Mouse (Mus musculus): ENCODE results near the gene Capn9.

The Capn9 gene

GRCm38 (mm10) chr8:124633001-124633703 lies 57.2 kb downstream of the Capn9 start:
- in situ Hi-C loops (cut with MboI; ENCODE audit: unreplicated experiment in 2 of 2), result no loop called here

- in situ Hi-C loops (cut with MboI; ENCODE audit: unreplicated experiment in 2 of 2), result no loop called here
Measured at GRCm38 (mm10) chr8:124634411-124635246, 58.7 kb downstream of the Capn9 start.

- in situ Hi-C loops (cut with MboI; ENCODE audit: unreplicated experiment in 2 of 2), result no loop called here
Measured at GRCm38 (mm10) chr8:124635247-124635502, 59.3 kb downstream of the Capn9 start.

GRCm38 (mm10) chr8:124641599-124641998 lies 65.7 kb downstream of the Capn9 start:
- in situ Hi-C loops (cut with MboI; ENCODE audit: unreplicated experiment in 2 of 2), result no loop called here

- in situ Hi-C loops (cut with MboI; ENCODE audit: unreplicated experiment in 2 of 2), result no loop called here
Measured at GRCm38 (mm10) chr8:124643540-124644339, 67.8 kb downstream of the Capn9 start.

- in situ Hi-C loops (cut with MboI; ENCODE audit: unreplicated experiment in 2 of 2), result no loop called here
Measured at GRCm38 (mm10) chr8:124648311-124648710, 72.4 kb downstream of the Capn9 start.

- in situ Hi-C loops (cut with MboI; ENCODE audit: unreplicated experiment in 2 of 2), result no loop called here
Measured at GRCm38 (mm10) chr8:124651776-124652175, 75.9 kb downstream of the Capn9 start.

- in situ Hi-C loops (cut with MboI; ENCODE audit: unreplicated experiment in 2 of 2), result no loop called here
Measured at GRCm38 (mm10) chr8:124652546-124652945, 76.6 kb downstream of the Capn9 start.

GRCm38 (mm10) chr8:124653568-124654475 lies 77.9 kb downstream of the Capn9 start:
- in situ Hi-C loops (cut with MboI; ENCODE audit: unreplicated experiment in 2 of 2), result no loop called here

- in situ Hi-C loops (cut with MboI; ENCODE audit: unreplicated experiment in 2 of 2), result no loop called here
Measured at GRCm38 (mm10) chr8:124657961-124658360, 82.0 kb downstream of the Capn9 start.

GRCm38 (mm10) chr8:124658415-124658814 lies 82.5 kb downstream of the Capn9 start:
- in situ Hi-C loops (cut with MboI; ENCODE audit: unreplicated experiment in 2 of 2), result no loop called here

GRCm38 (mm10) chr8:124661781-124662180 lies 85.9 kb downstream of the Capn9 start:
- in situ Hi-C loops (cut with MboI; ENCODE audit: unreplicated experiment in 2 of 2), result no loop called here

GRCm38 (mm10) chr8:124662446-124663111 lies 86.7 kb downstream of the Capn9 start:
- in situ Hi-C loops (cut with MboI; ENCODE audit: unreplicated experiment in 2 of 2), result no loop called here

- in situ Hi-C loops (cut with MboI; ENCODE audit: unreplicated experiment in 2 of 2), result no loop called here
Measured at GRCm38 (mm10) chr8:124663112-124663873, 87.4 kb downstream of the Capn9 start, which contains the start of gene 2310022B05Rik. TSS of gene 2310022B05Rik (minus strand) at chr8:124663369.

- in situ Hi-C loops (cut with MboI; ENCODE audit: unreplicated experiment in 2 of 2), result no loop called here
Measured at GRCm38 (mm10) chr8:124663874-124664230, 87.9 kb downstream of the Capn9 start.

GRCm38 (mm10) chr8:124664414-124664813 lies 88.5 kb downstream of the Capn9 start:
- in situ Hi-C loops (cut with MboI; ENCODE audit: unreplicated experiment in 2 of 2), result no loop called here

All from v-Abl transformed pro-B cells (cell line).